Mouse (Mus musculus): ENCODE data around the gene Tmem63b. TPM values are rescaled to one million over a fixed set of nuclear protein-coding genes. Genes with fewer than 3 reads are reported as not detected.

The Tmem63b gene
- polyA plus RNA-seq, 1 experiment from 2014 or later = 40.9 TPM

GRCm38 (mm10) chr17:45727481-45727880 lies 40.8 kb upstream of the Tmem63b start:
- H3K9ac ChIP-seq (ENCODE audit: low read length) = no peak overlapping the region
- DNase-seq (ENCODE audit: low spot score) (no peak), ATAC-seq (ENCODE audit: low FRiP score, low TSS enrichment) (no peak)

DNA sequence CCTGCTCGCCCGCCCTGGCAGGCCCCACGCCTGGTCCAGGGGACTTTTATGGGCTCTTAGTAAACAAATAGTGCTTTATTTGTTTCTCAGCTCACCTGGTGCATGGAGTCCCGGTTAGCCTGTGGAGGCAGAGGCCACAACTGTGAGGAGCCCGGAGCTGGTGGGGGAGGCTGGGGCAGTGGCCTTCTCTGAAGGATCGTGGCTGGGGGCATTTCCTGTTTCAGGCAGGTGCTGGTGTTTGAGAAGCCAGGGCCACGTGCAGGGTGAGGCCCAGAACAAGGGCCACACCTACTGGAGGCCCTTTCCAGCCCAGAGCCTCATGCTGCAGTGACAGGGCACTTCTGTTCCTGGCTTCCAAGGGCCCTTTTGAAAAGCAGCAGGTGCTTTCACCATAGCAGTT lies 39.5 kb upstream of the Tmem63b start:
- Histone ChIP-seq H3K4me3 (ENCODE audit: low read depth, low read length) (no peak overlapping the region), H3K36me3 (ENCODE audit: control insufficient read depth, insufficient read depth, low read length) (no peaks in the 10 kb centered on the region), H3K4me1 (replicated peaks; ENCODE audit: control insufficient read depth, insufficient read depth) (no peaks in the 10 kb centered on the region), H3K27me3 (ENCODE audit: control insufficient read depth, insufficient read depth, low read length) (no peaks in the 10 kb centered on the region), H3K9ac (ENCODE audit: low read length) (peak overlapping the region; percentile 35), H3K4me2 (replicated peaks; ENCODE audit: low read depth) (peak overlapping the region; percentile 20; the same call in 1 of the 2 replicates), H3K9me3 (ENCODE audit: control insufficient read depth, low read length) (no peaks in the 10 kb centered on the region), H3K27ac (replicated peaks) (peak overlapping the region; percentile 87)
- WGBS = 38% methylated on average over 7 of the region's 7 CpGs
- ATAC-seq (ENCODE audit: low FRiP score, low TSS enrichment) (peak; percentile 89), DNase-seq (ENCODE audit: low spot score) (peak; percentile 89)
- TF ChIP-seq CTCF (IDR thresholded peaks at IDR 0.05; ENCODE audit: low read depth) (no peak), EP300 (optimal IDR thresholded peaks at IDR 0.05) (no peak)

More at GRCm38 (mm10) chr17:45727481-45727880, 40.8 kb upstream of the Tmem63b start:
- Histone ChIP-seq H3K36me3 (ENCODE audit: control insufficient read depth, insufficient read depth, low read length) (no peaks in the 10 kb centered on the region), H3K27me3 (ENCODE audit: control insufficient read depth, insufficient read depth, low read length) (no peaks in the 10 kb centered on the region), H3K4me3 (ENCODE audit: low read depth, low read length) (no peak overlapping the region), H3K9me3 (ENCODE audit: control insufficient read depth, low read length) (no peaks in the 10 kb centered on the region), H3K4me2 (replicated peaks; ENCODE audit: low read depth) (no peak overlapping the region), H3K4me1 (replicated peaks; ENCODE audit: control insufficient read depth, insufficient read depth) (no peaks in the 10 kb centered on the region), H3K27ac (replicated peaks) (no peak overlapping the region)
- whole genome bisulfite sequencing = 85% methylated on average over 2 of the region's 2 CpGs
- no peak for TF ChIP-seq CTCF (IDR thresholded peaks at IDR 0.05; ENCODE audit: low read depth)
- TF ChIP-seq EP300 (optimal IDR thresholded peaks at IDR 0.05) = no peak

- H3K9me3 ChIP-seq (ENCODE audit: control insufficient read depth, low read length) = no peaks in the 10 kb centered on the region
- no peaks in the 10 kb centered on the region for H3K36me3 ChIP-seq (ENCODE audit: control insufficient read depth, insufficient read depth, low read length)
- H3K27ac ChIP-seq (replicated peaks) = no peak overlapping the region
- 85% methylated on average over 10 of the region's 10 CpGs for whole genome bisulfite sequencing
- H3K4me2 ChIP-seq (replicated peaks; ENCODE audit: low read depth) = no peak overlapping the region
- no peaks in the 10 kb centered on the region for H3K27me3 ChIP-seq (ENCODE audit: control insufficient read depth, insufficient read depth, low read length)
- no peak overlapping the region for H3K4me3 ChIP-seq (ENCODE audit: low read depth, low read length)
- DNase-seq (ENCODE audit: low spot score) (no peak), ATAC-seq (ENCODE audit: low FRiP score, low TSS enrichment) (no peak)
- H3K9ac ChIP-seq (ENCODE audit: low read length) = no peak overlapping the region
- no peaks in the 10 kb centered on the region for H3K4me1 ChIP-seq (replicated peaks; ENCODE audit: control insufficient read depth, insufficient read depth)
- TF ChIP-seq EP300 (optimal IDR thresholded peaks at IDR 0.05) = no peak
- TF ChIP-seq CTCF (IDR thresholded peaks at IDR 0.05; ENCODE audit: low read depth) = no peak
These were observed 37.8 kb upstream of the Tmem63b start for GRCm38 (mm10) chr17:45724574-45724921.

DNA sequence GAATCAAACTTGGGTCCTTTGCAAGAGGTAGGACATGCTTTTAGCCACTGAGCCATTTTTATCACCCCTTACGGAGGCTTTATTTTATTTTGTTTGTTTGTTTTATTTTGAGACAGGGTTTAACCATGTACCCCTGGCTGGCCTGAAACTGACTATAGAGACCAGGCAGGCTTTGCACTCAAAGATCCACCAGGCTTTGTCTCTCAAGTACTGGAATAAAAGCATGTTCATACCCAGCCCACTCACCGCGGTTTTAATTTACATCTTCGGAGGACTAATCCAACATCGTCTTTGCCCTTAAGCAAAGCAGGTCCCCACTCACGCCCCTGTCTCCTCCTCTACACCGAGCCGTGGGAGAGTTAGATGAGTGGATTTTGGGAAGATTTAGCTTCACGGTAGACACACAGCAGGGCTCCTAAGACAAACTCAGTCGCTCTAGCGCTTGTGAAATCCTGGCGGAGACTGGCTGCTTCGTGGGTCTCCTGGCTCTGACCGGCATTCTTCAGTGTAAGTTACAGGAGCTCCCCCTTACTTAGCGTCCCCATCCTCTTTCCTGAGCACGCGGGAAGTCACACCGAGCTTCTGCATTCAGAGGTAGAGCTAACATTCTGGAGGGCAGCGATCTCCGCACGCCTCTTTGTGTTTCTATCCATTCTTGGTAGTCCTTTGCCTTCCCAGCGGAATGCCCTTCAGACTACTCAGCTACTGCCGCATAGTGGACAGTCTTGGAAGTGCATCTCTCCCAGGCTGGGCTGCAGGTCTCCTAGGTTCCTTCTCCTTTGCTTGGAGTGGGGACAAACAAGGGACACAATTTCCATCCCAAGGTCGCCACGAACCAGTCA lies 37.2 kb upstream of the Tmem63b start:
- TF ChIP-seq CTCF (IDR thresholded peaks at IDR 0.05; ENCODE audit: low read depth) = peak; percentile 99
- TF ChIP-seq EP300 (optimal IDR thresholded peaks at IDR 0.05) = no peak
- peak overlapping the region; percentile 68 for H3K9ac ChIP-seq (ENCODE audit: low read length)
- no peaks in the 10 kb centered on the region for H3K36me3 ChIP-seq (ENCODE audit: control insufficient read depth, insufficient read depth, low read length)
- H3K4me3 ChIP-seq (ENCODE audit: low read depth, low read length) = peak overlapping the region; percentile 45
- no peaks in the 10 kb centered on the region for H3K9me3 ChIP-seq (ENCODE audit: control insufficient read depth, low read length)
- 4% methylated on average over 25 of the region's 25 CpGs for WGBS
- H3K27me3 ChIP-seq (ENCODE audit: control insufficient read depth, insufficient read depth, low read length) = no peaks in the 10 kb centered on the region
- ATAC-seq (ENCODE audit: low FRiP score, low TSS enrichment) (0 out of 2 replicates have a peak, but pooled peaks have one; percentile 48), DNase-seq (ENCODE audit: low spot score) (peak; percentile 92)
- H3K4me1 ChIP-seq (replicated peaks; ENCODE audit: control insufficient read depth, insufficient read depth) = no peaks in the 10 kb centered on the region
- peak overlapping the region; percentile 82 for H3K27ac ChIP-seq (replicated peaks)
- peak overlapping the region; percentile 70 for H3K4me2 ChIP-seq (replicated peaks; ENCODE audit: low read depth)

- DNase-seq (ENCODE audit: low spot score) (peak; percentile 80), ATAC-seq (ENCODE audit: low FRiP score, low TSS enrichment) (peak; percentile 63)
- Histone ChIP-seq H3K27me3 (ENCODE audit: control insufficient read depth, insufficient read depth, low read length) (no peaks in the 10 kb centered on the region), H3K4me3 (ENCODE audit: low read depth, low read length) (no peak overlapping the region), H3K4me1 (replicated peaks; ENCODE audit: control insufficient read depth, insufficient read depth) (no peaks in the 10 kb centered on the region), H3K9ac (ENCODE audit: low read length) (no peak overlapping the region), H3K27ac (replicated peaks) (no peak overlapping the region), H3K4me2 (replicated peaks; ENCODE audit: low read depth) (no peak overlapping the region), H3K36me3 (ENCODE audit: control insufficient read depth, insufficient read depth, low read length) (no peaks in the 10 kb centered on the region), H3K9me3 (ENCODE audit: control insufficient read depth, low read length) (no peaks in the 10 kb centered on the region)
- WGBS = 7% methylated on average over 10 of the region's 10 CpGs
- TF ChIP-seq EP300 (optimal IDR thresholded peaks at IDR 0.05) (no peak), CTCF (IDR thresholded peaks at IDR 0.05; ENCODE audit: low read depth) (peak; percentile 92)
These were observed 31.6 kb upstream of the Tmem63b start for GRCm38 (mm10) chr17:45718323-45718722.

DNA sequence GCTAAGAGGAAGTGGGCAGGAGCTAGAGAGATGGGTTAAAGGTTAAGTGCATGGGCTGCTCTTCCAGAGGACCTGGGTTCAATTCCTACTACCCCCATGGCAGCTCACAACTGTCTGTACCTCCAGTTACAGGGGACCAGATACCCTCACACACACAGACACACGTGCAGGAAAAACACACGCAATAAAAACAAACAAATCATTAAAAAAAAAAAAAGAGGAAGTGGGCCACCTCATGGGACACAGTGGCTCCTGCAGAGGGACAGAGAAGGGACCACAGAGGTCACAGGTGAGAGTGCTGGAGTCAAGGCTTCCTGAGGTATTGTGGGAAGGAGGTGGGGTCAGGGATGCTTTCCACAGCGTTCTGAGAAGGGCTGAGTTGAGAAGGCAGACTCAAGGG lies 24.8 kb upstream of the Tmem63b start:
- DNase-seq (ENCODE audit: low spot score) (no peak), ATAC-seq (ENCODE audit: low FRiP score, low TSS enrichment) (no peak)
- no peak overlapping the region for H3K9ac ChIP-seq (ENCODE audit: low read length)
- no peak overlapping the region for H3K4me2 ChIP-seq (replicated peaks; ENCODE audit: low read depth)
- H3K9me3 ChIP-seq (ENCODE audit: control insufficient read depth, low read length) = no peaks in the 10 kb centered on the region
- TF ChIP-seq EP300 (optimal IDR thresholded peaks at IDR 0.05) (no peak), CTCF (IDR thresholded peaks at IDR 0.05; ENCODE audit: low read depth) (no peak)
- no peak overlapping the region for H3K4me3 ChIP-seq (ENCODE audit: low read depth, low read length)
- no peaks in the 10 kb centered on the region for H3K27me3 ChIP-seq (ENCODE audit: control insufficient read depth, insufficient read depth, low read length)
- 42% methylated on average over 3 of the region's 3 CpGs for WGBS
- no peaks in the 10 kb centered on the region for H3K36me3 ChIP-seq (ENCODE audit: control insufficient read depth, insufficient read depth, low read length)
- no peak overlapping the region for H3K27ac ChIP-seq (replicated peaks)
- no peaks in the 10 kb centered on the region for H3K4me1 ChIP-seq (replicated peaks; ENCODE audit: control insufficient read depth, insufficient read depth)

Data from stomach, postnatal 0 days (tissue).